Mouse (Mus musculus) liver, embryonic 14.5 days (tissue): ENCODE measurements around the gene Neurl1a. TPM values are rescaled to one million over a fixed set of nuclear protein-coding genes. Genes with fewer than 3 reads are reported as not detected.
"Not testable (repeated sequence)": the region's sequence is repeated elsewhere in the genome, so short reads cannot be mapped to it uniquely, and the experiment has no call there.

Experiments used
- ATAC-seq: fragments of 200-750 bp; cut with Nextera tagmentation; 2 replicates; pipeline ENCODE4 v1.8.0; 2017; ENCODE audit warnings: moderate number of reproducible peaks, mild to moderate bottlenecking, moderate library complexity; ENCODE audit not compliant: insufficient read depth
- DNase-seq, 3 experiments: peaks; one replicate each; pipeline ENCODE4 v3.0.0-alpha.2; 2012 to 2013; ENCODE audit warnings: low read depth in 3 of 3, low spot score in 3 of 3
- H3K27ac ChIP-seq: fragments of 300-500 bp; sonication (generic); 2 replicates; pipeline ENCODE4 v1.5.1; 2014; ENCODE audit warnings: moderate library complexity, mild to moderate bottlenecking, control low read depth, inconsistent platforms
- H3K27me3 ChIP-seq: fragments of 300-500 bp; sonication (generic); 2 replicates; pipeline ENCODE4 v1.6.1; 2014; ENCODE audit warnings: mild to moderate bottlenecking, low read length, moderate library complexity; ENCODE audit not compliant: control insufficient read depth, insufficient read depth
- H3K36me3 ChIP-seq: fragments of 300-500 bp; sonication (generic); replicated peaks from 2 replicates; pipeline ENCODE4 v1.6.1; 2014; ENCODE audit warnings: low read depth; ENCODE audit not compliant: control insufficient read depth, insufficient read depth
- H3K4me1 ChIP-seq, 2 experiments: fragments of 200-500 bp in 1 of 2; fragments of 300-500 bp in 1 of 2; sonication (generic) in 1 of 2; replicated peaks; 2 replicates each; pipeline ENCODE4 v1.6.1; 2012 to 2014; ENCODE audit warnings: antibody characterized with exemption in 1 of 2, inconsistent platforms in 1 of 2, low read length in 1 of 2; ENCODE audit not compliant: control insufficient read depth in 2 of 2, insufficient read depth in 2 of 2
- H3K4me2 ChIP-seq: fragments of 300-500 bp; sonication (generic); 2 replicates; pipeline ENCODE4 v1.6.1; 2014; ENCODE audit warnings: low read depth, mild to moderate bottlenecking, control low read depth, moderate library complexity
- H3K4me3 ChIP-seq, 2 experiments: fragments of 200-500 bp in 1 of 2; fragments of 300-500 bp in 1 of 2; sonication (generic) in 1 of 2; 2 replicates each; pipeline ENCODE4 v1.5.1; 2012 to 2014; ENCODE audit warnings: low read depth in 2 of 2, low read length in 2 of 2, mild to moderate bottlenecking in 2 of 2, control low read depth in 1 of 2, inconsistent platforms in 1 of 2, moderate library complexity in 1 of 2; ENCODE audit not compliant: insufficient read depth in 1 of 2
- H3K9ac ChIP-seq: fragments of 300-500 bp; sonication (generic); replicated peaks from 2 replicates; pipeline ENCODE4 v1.6.1; 2014; ENCODE audit warnings: mild to moderate bottlenecking, control low read depth, moderate library complexity
- H3K9me3 ChIP-seq: fragments of 300-500 bp; sonication (generic); 2 replicates; pipeline ENCODE4 v1.6.1; 2016; ENCODE audit warnings: low read length, mixed read lengths; ENCODE audit not compliant: control insufficient read depth
- CTCF ChIP-seq: IDR thresholded peaks from 2 replicates; pipeline ENCODE4 v1.5.1; 2016; ENCODE audit warnings: antibody characterized with exemption, low read depth, control low read depth
- EP300 ChIP-seq: IDR thresholded peaks from 2 replicates; pipeline ENCODE4 v1.6.1; 2016; ENCODE audit warnings: antibody characterized with exemption, low read depth
- WGBS: fragments of 180-500 bp; shearing (Covaris S2); extraction: QIAGEN DNeasy Blood & Tissue Kit; methylation state at CpG from one replicate; pipeline ENCODE4 v1.1.7; 2014; ENCODE audit not compliant: insufficient replicate concordance; 5-methylcytosine and 5-hydroxymethylcytosine counted together
- polyA plus RNA-seq, 2 experiments: library from polyadenylated mRNA; depleted of rRNA in 1 of 2; stranded (reverse) in 1 of 2; unstranded in 1 of 2; fragments of >200 nt; fragmentation: Nextera tagmentation in 1 of 2; extraction: Ambion mirVana in 1 of 2; gene quantifications; 2 replicates each; pipeline versions ENCODE4 v1.2.1 to v1.2.3; 2012 to 2014

Gene Neurl1a
- polyA plus RNA-seq, 2 experiments, result 0.53 to 0.70 TPM

DNA sequence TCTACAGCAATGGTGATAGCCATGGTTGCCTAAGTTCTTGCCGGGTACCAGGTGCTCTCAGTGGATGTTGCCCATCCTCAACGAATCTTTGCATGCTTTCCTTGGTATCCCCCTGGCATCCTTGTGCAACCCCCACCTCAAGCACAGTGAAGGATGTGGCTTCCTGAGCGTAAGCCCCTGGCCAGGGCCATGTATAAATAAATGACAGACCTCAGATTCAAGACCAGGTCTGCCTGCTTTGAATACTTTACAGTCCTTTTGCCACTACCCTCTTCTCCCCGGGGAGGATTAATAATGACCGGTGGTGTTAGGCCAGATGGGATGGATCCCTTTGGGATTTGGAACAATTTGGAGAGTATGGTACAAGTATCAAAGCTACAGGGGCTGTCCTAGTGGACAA, 42.5 kb upstream of the Neurl1a start:
- Histone ChIP-seq H3K36me3 (peaks cover 3% of the 10 kb centered on the region; the same call in 1 of the 2 replicates), H3K9me3 (no peaks in the 10 kb centered on the region), H3K4me1 (peaks cover 0 to 6% of the 10 kb centered on the region in 2 experiments; a peak in 3 of 4 replicates), H3K4me3 (no peak overlapping the region), H3K9ac (no peak overlapping the region), H3K27ac (no peak overlapping the region), H3K4me2 (no peak overlapping the region), H3K27me3 (no peaks in the 10 kb centered on the region; the same call in 1 of the 2 replicates)
- TF ChIP-seq CTCF, result no peak
- TF ChIP-seq EP300, result no peak
- 67% methylated on average over 5 of the region's 5 CpGs for WGBS
- DNase-seq (no peak), ATAC-seq (no peak)

DNA sequence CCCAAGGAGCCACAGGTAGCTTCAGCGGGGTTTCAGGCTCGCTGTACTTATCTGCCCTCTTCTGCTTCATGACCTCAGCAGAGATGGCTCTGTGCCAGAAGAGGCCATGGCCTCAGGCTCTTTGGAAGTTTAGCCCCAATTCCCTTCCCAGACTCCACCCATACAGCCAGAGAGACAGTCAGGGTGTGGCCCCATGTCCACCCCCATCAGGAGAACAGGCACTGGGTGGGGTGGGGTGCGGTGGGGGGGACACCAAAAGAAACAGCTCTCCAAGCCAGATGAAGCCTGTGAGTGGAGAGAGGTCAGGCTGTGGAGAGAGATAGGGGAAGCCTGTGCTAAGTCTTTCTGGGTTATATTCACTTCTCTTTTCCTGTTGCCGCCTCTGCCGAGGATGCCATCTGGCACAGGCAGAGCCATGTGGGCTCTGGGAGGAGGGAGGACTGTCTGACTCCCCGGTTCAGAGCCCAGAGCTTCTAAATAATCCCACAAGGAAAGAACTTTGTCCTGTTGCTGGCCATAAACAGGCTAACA, 41.5 kb upstream of the Neurl1a start:
- peak; percentile 62 for ATAC-seq
- Histone ChIP-seq H3K27ac (no peak overlapping the region), H3K4me1 (peaks cover 0 to 6% of the 10 kb centered on the region in 2 experiments; a peak in 3 of 4 replicates), H3K4me2 (peak overlapping the region; percentile 30), H3K36me3 (no peaks in the 10 kb centered on the region), H3K9ac (no peak overlapping the region; the same call in 1 of the 2 replicates), H3K27me3 (no peaks in the 10 kb centered on the region; the same call in 1 of the 2 replicates), H3K9me3 (no peaks in the 10 kb centered on the region), H3K4me3 (peak overlapping the region; percentile 27 to 40)
- TF ChIP-seq CTCF (no peak), EP300 (no peak)
- DNase-seq, result peak in 2 of 3 experiments; percentile 31 to 33
- 4% methylated on average over 6 of the region's 6 CpGs for WGBS

GRCm38 (mm10) chr19:47137771-47138421, 40.7 kb upstream of the Neurl1a start, which contains the start of gene Calhm2:
Calhm2 (minus strand) TSS chr19:47138294.
- peaks cover 0 to 6% of the 10 kb centered on the region in 2 experiments; a peak in 3 of 4 replicates for H3K4me1 ChIP-seq
- peak within 1 kb of the TSS; percentile 27 to 56 for H3K4me3 ChIP-seq
- 5% methylated on average over 28 of the region's 28 CpGs for WGBS
- ATAC-seq (no peak), DNase-seq (no peak)
- no peaks in the 10 kb centered on the region; the same call in 1 of the 2 replicates for H3K27me3 ChIP-seq
- TF ChIP-seq EP300 (no peak), CTCF (no peak)
- H3K9me3 ChIP-seq, result no peaks in the 10 kb centered on the region
- H3K9ac ChIP-seq, result peak within 1 kb of the TSS; percentile 39; the same call in 1 of the 2 replicates
- no peaks in the 10 kb centered on the region for H3K36me3 ChIP-seq
- no peak within 1 kb of the TSS for H3K27ac ChIP-seq
- peak within 1 kb of the TSS; percentile 30 for H3K4me2 ChIP-seq

DNA sequence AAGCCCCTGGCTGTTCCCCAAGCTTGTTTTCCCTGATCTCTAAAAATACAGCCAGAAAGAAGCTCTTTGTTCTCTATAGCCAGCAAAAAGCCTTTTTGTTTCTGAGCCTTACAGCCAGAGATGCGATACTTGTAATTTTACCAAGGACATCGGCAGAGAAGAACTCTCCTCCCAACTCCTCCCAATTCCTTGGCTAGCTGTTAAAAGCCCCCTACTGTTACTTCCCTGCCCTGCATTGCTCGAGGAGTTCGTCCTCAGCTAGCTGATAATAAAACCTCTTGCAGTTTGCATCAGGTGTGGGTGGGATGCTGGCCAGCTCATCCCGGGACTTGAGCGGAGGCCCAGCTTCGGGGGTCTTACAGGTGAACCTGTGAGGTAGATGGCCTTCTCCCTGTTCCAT, 39.0 kb upstream of the Neurl1a start:
- 41% methylated on average over 7 of the region's 7 CpGs for WGBS
- H3K4me2 ChIP-seq, H3K9ac ChIP-seq, ATAC-seq, H3K4me1 ChIP-seq, H3K4me3 ChIP-seq, H3K27me3 ChIP-seq, H3K36me3 ChIP-seq, H3K9me3 ChIP-seq, DNase-seq, H3K27ac ChIP-seq: not testable (repeated sequence)

- no peaks in the 10 kb centered on the region for H3K36me3 ChIP-seq
- DNase-seq (no peak), ATAC-seq (no peak)
- H3K4me1 ChIP-seq, result no peaks in the 10 kb centered on the region
- WGBS, result 57% methylated on average over 6 of the region's 6 CpGs
- H3K4me2 ChIP-seq, result no peak overlapping the region
- H3K4me3 ChIP-seq, result no peak overlapping the region
- no peak overlapping the region for H3K9ac ChIP-seq
- TF ChIP-seq EP300 (no peak), CTCF (no peak)
- no peaks in the 10 kb centered on the region for H3K9me3 ChIP-seq
- H3K27me3 ChIP-seq, result no peaks in the 10 kb centered on the region; the same call in 1 of the 2 replicates
- no peak overlapping the region for H3K27ac ChIP-seq
Measured at GRCm38 (mm10) chr19:47142438-47142837, 36.2 kb upstream of the Neurl1a start.
